ENCODE assay signal across 21 mouse cellular contexts in the genomic region with DNA sequence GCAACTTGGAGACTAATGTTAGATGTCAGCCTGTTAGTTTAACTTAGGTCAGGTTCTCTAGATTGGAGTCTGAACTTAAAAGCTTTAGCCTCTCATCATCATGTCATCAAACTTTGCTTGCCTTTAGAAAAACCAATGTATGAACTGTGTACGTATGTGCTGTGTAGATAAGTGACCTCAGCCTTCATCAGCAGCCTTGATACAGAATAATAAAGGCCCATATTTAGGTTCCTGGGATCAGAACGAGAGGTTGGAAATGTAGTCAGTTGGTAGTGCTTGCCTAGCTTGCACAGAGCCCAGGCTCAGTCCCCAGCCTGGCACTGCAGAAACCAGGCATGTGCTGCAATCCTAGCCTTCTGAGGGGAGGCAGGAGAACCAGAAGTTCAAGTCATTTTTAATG.
"Had no signal": no experiment of that assay in that cellular context is flagged by ENCODE, and none has a peak within 500 bp of the region (broad histone marks: within the 10 kb centered on the region; RNA-seq: fewer than 3 reads in every experiment).

No protein-coding gene starts in this region.

- H3K9ac ChIP-seq: lung, embryonic 15.5 days; midbrain, embryonic 12.5 days; neural tube, embryonic 13.5 days; neural tube, embryonic 15.5 days had no signal

- H3K4me3 ChIP-seq: lung, embryonic 15.5 days; megakaryocyte, embryonic 14.5 days; midbrain, embryonic 10.5 days; midbrain, embryonic 12.5 days; myocyte; neural tube, embryonic 13.5 days; neural tube, embryonic 15.5 days had no signal

- H3K9me3 ChIP-seq: lung, embryonic 15.5 days; midbrain, embryonic 10.5 days; midbrain, embryonic 12.5 days; neural tube, embryonic 13.5 days; neural tube, embryonic 15.5 days had no signal

- H3K27ac ChIP-seq: lung, embryonic 15.5 days; macrophage; midbrain, embryonic 10.5 days; midbrain, embryonic 12.5 days; neural tube, embryonic 13.5 days; neural tube, embryonic 15.5 days had no signal

- DNase-seq: lung, adult 2 months; lung, postnatal 14 days; lung, postnatal 36 days; midbrain, embryonic 14.5 days; retina, postnatal 1 day; right cerebral cortex, adult 18-20 months; right cerebral cortex, postnatal 4 days; spleen, adult 18-20 months; thymus, adult 18-20 months; thymus, postnatal 14 days; thymus, postnatal 36 days had no signal

- H3K36me3 ChIP-seq: lung, embryonic 15.5 days; midbrain, embryonic 10.5 days; midbrain, embryonic 12.5 days; neural tube, embryonic 13.5 days; neural tube, embryonic 15.5 days had no signal

- ATAC-seq: lung, postnatal 0 days; midbrain, embryonic 16.5 days had no signal

- H3K4me2 ChIP-seq: lung, embryonic 15.5 days; midbrain, embryonic 12.5 days; neural tube, embryonic 13.5 days; neural tube, embryonic 15.5 days had no signal

- H3K27me3 ChIP-seq: lung, embryonic 15.5 days; megakaryocyte, embryonic 14.5 days; midbrain, embryonic 12.5 days; neural tube, embryonic 13.5 days; neural tube, embryonic 15.5 days had no signal

- H3K4me1 ChIP-seq: lung, embryonic 15.5 days; megakaryocyte, embryonic 14.5 days; midbrain, embryonic 12.5 days; neural tube, embryonic 13.5 days; neural tube, embryonic 15.5 days had no signal
